Mouse (Mus musculus) embryonic fibroblast, embryonic 13.5 days (primary cell): ENCODE measurements at regions not wholly inside any gene's neighbourhood (a gene's known extent, or its start where the extent isn't known, plus 50 kb on each side); places are given as distances from the start of the nearest gene placed in this dataset.

Source experiments
- H3K27ac ChIP-seq: 2 replicates; pipeline ENCODE4 v1.5.1; 2012; ENCODE audit warnings: low read length, control low read depth, inconsistent platforms; ENCODE audit not compliant: insufficient read depth
- H3K4me1 ChIP-seq: 2 replicates; pipeline ENCODE4 v1.6.1; 2011; ENCODE audit warnings: low read length; ENCODE audit not compliant: control insufficient read depth, insufficient read depth
- H3K4me3 ChIP-seq: 2 replicates; pipeline ENCODE4 v1.5.1; 2011; ENCODE audit warnings: mild to moderate bottlenecking, control low read depth, low read length; ENCODE audit not compliant: insufficient read depth
- CTCF ChIP-seq: IDR thresholded peaks from 2 replicates; pipeline ENCODE4 v1.5.1; 2011; ENCODE audit warnings: mild to moderate bottlenecking, control low read depth, low read length, moderate library complexity, borderline replicate concordance; ENCODE audit not compliant: insufficient read depth
- POLR2A ChIP-seq: IDR thresholded peaks from 2 replicates; pipeline ENCODE4 v1.6.1; 2011; ENCODE audit warnings: low read depth, mild to moderate bottlenecking, control low read depth, low read length, moderate library complexity

DNA sequence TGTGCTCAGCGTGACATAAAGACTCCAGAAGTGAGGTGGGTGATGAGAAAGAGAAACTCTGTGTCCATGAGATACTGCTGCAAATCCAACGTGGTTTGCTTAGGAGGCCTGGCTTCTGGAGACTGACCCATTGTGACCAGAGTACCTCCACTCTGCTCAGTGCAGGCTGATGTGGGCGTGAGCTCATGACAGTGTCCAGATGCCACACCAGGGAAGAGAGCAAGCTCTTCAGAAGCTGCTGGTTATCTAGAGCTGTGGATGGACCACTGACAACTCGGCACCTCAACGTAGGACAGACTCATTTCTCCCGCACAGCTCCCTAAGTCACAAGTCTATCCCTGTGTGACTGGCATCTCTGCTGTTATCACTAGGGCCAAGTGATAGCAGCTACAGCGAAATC lies 114.9 kb upstream of the N6amt1 start:
- no peaks in the 10 kb centered on the region for H3K4me1 ChIP-seq
- no peak for TF ChIP-seq CTCF
- no peak for TF ChIP-seq POLR2A
- H3K4me3 ChIP-seq = no peak overlapping the region
- no peak overlapping the region for H3K27ac ChIP-seq

DNA sequence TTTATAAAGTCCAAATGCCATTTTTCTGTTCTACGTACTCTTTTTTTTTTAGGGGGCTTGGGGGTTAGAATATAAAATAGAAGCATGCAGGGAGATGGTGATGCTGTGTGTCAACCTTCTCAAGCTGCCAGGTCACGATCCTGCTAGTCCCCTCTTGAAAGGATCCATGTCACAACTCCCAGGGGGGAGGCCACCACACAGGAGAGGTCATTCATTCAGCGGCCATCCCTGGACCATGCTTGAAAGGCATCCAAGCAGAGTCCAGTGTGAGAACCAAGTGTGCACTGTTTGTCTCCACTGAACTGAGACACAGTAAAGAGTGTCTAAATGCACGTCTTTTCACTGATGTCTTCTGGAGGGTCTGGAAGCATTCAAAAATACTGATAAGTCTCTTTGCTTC lies 119.8 kb upstream of the N6amt1 start:
- H3K4me1 ChIP-seq = no peaks in the 10 kb centered on the region
- H3K4me3 ChIP-seq = no peak overlapping the region
- H3K27ac ChIP-seq = no peak overlapping the region
- TF ChIP-seq POLR2A (no peak), CTCF (no peak)

DNA sequence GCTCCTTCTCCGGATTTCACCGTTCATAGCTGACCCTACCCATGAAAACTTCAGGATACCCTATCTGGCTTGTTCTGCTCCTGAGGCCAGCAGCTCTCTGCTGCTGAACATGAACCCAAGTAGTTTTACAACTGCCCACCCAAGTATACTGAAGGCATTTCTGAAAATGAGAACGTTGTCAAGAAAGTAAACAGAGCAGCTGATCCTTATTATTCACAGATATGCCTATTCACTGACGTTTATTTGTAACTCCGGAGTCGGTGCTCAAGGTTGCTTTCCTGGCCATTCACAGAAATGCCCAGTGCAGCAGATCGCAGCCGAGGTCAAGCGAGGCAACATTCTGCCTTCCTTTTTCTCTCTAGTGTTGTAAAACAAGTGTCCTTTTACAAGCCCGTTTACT lies 128.4 kb upstream of the N6amt1 start:
- Histone ChIP-seq H3K4me3 (no peak overlapping the region), H3K27ac (no peak overlapping the region), H3K4me1 (no peaks in the 10 kb centered on the region)
- TF ChIP-seq CTCF = no peak

DNA sequence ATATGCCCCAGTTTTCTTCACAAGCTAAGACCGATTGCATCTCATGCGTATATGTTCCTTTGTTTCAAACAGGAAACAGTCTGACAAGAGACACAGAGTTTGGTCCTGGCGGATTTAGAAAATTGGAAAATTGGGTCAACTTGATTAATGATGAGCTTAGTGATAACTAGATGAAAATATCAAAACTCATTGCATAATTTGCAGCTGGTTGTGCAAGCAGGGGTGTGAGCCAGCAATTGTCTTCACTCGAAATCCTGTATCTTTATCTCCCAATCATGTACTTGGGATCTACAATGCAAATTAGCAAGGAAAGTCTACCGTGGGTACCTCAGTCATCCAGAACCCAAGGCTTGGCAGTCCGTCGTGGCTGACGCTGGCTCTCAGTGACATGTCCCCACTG lies 128.9 kb upstream of the N6amt1 start:
- no peaks in the 10 kb centered on the region for H3K4me1 ChIP-seq
- no peak for TF ChIP-seq CTCF
- H3K27ac ChIP-seq = no peak overlapping the region

DNA sequence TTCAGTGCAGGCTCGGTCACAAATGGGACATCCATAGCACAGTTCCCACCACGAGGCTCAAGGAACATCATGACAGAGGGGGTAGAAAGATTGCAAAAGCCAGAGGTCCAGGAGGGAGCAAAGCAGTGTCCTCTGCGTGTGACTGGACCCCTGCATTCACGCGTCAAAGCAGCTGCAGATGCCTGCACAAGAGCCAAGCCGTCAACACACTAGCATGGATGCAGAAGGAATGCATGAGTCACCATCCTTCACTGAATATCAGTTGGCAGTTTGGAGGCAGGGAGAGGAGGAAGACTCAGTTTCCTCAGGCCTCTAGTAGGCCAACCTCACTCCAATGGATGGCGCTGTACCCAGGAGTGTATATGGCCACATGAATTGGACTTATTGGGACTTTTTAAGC lies 130.0 kb upstream of the N6amt1 start:
- no peaks in the 10 kb centered on the region for H3K4me1 ChIP-seq

More for the DNA sequence above, 128.9 kb upstream of the N6amt1 start:
- H3K4me3 ChIP-seq = no peak overlapping the region

DNA sequence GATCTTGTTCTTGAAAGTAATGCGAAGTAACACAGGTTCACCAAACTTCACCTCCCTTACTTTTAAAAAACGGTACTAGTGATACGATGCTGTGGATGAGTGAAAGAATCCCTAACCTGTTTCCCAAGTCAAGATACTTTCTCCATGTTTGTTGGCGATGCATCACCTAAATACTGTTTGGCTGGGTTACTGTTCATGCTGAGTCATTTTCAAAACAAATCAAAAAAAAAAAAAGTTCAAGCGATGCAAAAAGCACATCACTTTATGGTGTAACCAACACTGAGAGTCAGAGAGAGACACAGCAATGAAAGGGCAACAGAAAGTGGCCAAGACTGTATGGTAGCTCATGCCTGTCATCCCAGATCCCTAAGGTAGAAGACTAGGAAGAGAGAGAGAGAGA lies 133.4 kb upstream of the N6amt1 start:
- H3K27ac ChIP-seq = no peak overlapping the region
- no peaks in the 10 kb centered on the region for H3K4me1 ChIP-seq
- no peak overlapping the region for H3K4me3 ChIP-seq
- TF ChIP-seq CTCF (no peak), POLR2A (no peak)

More for the DNA sequence above, 130.0 kb upstream of the N6amt1 start:
- Histone ChIP-seq H3K27ac (no peak overlapping the region), H3K4me3 (no peak overlapping the region)
- TF ChIP-seq CTCF = no peak
- no peak for TF ChIP-seq POLR2A

DNA sequence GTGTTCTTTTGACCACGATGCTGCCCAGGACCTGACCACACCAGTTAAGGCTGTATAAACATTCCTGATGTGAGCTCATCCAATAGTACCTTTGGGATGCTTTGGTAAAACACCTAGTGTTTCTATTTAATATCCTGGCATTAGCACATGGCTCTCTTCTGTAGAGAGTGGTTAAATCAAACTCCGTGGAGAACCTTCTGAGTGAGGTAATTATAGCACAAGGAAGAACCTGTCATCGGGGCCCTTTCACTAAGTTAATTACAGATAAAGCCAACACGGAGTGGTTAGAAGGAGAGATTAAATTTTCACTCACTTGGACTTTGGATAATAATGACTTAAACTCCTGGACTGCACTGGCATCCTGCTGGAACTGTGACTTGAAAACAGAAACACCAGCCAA lies 133.8 kb upstream of the N6amt1 start:
- Histone ChIP-seq H3K27ac (no peak overlapping the region), H3K4me1 (no peaks in the 10 kb centered on the region), H3K4me3 (no peak overlapping the region)
- TF ChIP-seq CTCF = no peak
- TF ChIP-seq POLR2A = no peak

DNA sequence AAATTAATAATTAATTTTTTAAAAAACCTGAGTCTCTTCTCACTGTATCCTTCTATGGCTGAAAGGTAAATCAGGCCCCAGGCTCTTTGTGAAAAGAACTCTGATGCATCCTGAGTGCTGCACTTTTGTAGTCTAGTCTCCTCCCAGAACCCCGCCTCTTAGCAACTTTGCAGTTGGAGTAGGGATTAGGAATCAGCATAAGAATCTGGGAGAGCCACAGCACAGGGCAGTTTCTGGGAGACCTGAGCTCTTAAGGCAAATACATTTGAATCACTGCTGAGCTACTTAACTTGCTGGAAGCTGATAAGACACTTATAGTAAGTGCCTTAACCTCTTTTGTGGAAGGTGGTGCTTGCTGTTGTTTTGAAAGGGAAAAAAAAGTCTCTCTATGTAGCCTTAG lies 146.1 kb upstream of the N6amt1 start:
- Histone ChIP-seq H3K4me1 (no peaks in the 10 kb centered on the region), H3K4me3 (no peak overlapping the region), H3K27ac (no peak overlapping the region)
- TF ChIP-seq POLR2A (no peak), CTCF (no peak)

DNA sequence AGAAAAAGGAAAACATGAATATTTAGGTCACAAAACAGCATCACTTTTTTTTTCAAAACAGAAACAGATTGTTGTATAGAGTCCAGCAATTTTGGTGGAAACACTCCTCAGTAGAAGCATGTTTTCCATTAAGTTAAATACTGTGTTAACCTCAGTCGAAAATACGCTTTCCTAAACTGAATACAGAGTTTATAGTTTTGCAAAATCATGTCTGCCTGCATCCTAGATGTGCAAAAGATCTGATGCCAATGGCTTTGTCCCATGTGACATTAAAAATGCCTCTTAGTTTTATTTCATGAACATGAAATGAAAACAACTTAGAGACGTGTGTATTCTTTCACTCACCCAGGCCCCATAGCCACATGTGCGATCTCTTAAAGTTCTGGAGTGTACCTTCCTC lies 163.5 kb upstream of the N6amt1 start:
- TF ChIP-seq POLR2A (no peak), CTCF (no peak)
- H3K4me1 ChIP-seq = no peaks in the 10 kb centered on the region
- H3K4me3 ChIP-seq = no peak overlapping the region
- H3K27ac ChIP-seq = no peak overlapping the region

DNA sequence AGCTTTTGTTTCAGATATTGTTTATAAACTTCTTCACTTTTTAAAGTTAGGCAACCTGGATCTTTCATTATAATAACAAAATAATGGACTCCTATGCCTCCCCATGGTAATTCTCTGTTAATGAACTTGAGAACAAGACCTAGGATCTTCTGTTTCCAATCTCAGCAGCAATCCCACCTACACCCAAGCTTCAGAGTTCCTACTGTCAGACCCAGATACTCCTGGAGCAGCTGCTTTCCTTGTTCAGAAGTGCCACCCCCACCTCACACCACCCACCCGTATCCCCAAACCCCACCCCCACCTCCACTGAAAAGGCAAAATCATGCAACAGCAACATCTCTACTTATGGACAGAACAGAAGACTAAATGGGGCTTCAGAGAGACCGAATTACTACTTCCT lies 165.2 kb upstream of the N6amt1 start:
- H3K27ac ChIP-seq = no peak overlapping the region
- no peak overlapping the region for H3K4me3 ChIP-seq
- no peak for TF ChIP-seq CTCF
- TF ChIP-seq POLR2A = no peak
- H3K4me1 ChIP-seq = no peaks in the 10 kb centered on the region

DNA sequence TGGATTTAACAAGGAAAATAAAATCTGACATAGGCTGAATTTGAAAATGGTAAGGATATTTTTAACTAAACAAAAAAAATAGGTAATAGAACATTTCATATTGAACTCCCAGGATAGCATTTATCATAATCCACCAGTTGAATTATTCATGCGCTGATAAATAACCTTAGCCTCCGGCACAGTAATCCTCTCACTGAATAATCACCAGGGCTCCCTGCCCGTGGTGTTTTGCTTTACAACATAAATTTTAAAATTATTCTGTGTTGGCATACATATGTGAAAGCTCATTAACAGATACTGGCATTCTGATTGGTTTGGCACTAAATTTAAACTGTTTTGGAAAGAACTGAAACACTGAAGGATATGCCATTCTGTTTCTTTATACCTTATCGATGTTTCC lies 181.6 kb upstream of the N6amt1 start:
- no peak for TF ChIP-seq CTCF
- TF ChIP-seq POLR2A = no peak
- no peaks in the 10 kb centered on the region for H3K4me1 ChIP-seq
- H3K27ac ChIP-seq = no peak overlapping the region
- no peak overlapping the region for H3K4me3 ChIP-seq
